Mouse (Mus musculus) activated CD4-positive, CD25-positive, alpha-beta regulatory T cell, adult 9 weeks (primary cell): ENCODE measurements around the gene 4930480E11Rik. TPM values are rescaled to one million over a fixed set of nuclear protein-coding genes. Genes with fewer than 3 reads are reported as not detected.

ENCODE experiments used
- polyA plus RNA-seq: library from polyadenylated mRNA; unstranded; fragments of 100-300 nt; shearing (Covaris generic); gene quantifications from one replicate; pipeline ENCODE4 v1.2.1, GENCODE M21; 2017

4930480E11Rik gene
- not detected for polyA plus RNA-seq

GRCm38 (mm10) chrX:78369343-78369742 is at the start of gene 4930480E11Rik:
Gene 4930480E11Rik, plus strand, starts transcription at chrX:78369643.

Other genes starting within 250 kb of the 4930480E11Rik start
- gene Gm5938, start 244.2 kb upstream of the 4930480E11Rik start, polyA plus RNA-seq, result not detected
- gene Obp1b, start 182.9 kb upstream of the 4930480E11Rik start, polyA plus RNA-seq, result not detected
- gene Gm14743, start 123.7 kb upstream of the 4930480E11Rik start, polyA plus RNA-seq, result not detected
- 6.4 TPM for gene Prrg1, start 214.3 kb downstream of the 4930480E11Rik start, polyA plus RNA-seq